Mouse (Mus musculus): ENCODE results near the gene Acot7.
A peak's percentile ranks its signal among the peaks of the same experiment; 100 is the strongest.

The Acot7 gene

GRCm38 (mm10) chr4:152250615-152251014 lies 72.7 kb downstream of the Acot7 start:
- no peak for DNase-seq

- no peak for DNase-seq
Measured at GRCm38 (mm10) chr4:152253183-152253759, 75.3 kb downstream of the Acot7 start.

DNA sequence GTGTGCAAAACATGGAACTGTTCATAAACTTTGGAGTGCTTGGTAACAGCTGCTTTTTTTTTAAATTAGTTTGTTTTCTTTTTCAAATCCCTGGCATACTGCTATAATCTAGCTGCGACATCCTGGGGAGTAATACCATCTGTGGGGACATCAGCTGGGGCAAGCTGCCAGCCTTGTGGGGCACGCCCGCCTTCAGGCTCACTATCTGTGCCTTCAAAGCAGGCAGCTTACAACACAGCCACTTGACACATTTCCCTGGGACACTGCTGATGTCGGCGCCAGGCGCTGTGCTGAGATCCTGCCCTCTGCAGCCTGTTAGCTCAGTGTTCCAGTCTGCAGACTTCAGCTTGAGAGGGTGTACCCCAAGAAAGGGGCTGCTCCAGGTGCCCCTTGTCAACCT lies 79.1 kb downstream of the Acot7 start:
- peak; percentile 60 for DNase-seq

GRCm38 (mm10) chr4:152260451-152260850 lies 82.5 kb downstream of the Acot7 start:
- DNase-seq: no peak

DNA sequence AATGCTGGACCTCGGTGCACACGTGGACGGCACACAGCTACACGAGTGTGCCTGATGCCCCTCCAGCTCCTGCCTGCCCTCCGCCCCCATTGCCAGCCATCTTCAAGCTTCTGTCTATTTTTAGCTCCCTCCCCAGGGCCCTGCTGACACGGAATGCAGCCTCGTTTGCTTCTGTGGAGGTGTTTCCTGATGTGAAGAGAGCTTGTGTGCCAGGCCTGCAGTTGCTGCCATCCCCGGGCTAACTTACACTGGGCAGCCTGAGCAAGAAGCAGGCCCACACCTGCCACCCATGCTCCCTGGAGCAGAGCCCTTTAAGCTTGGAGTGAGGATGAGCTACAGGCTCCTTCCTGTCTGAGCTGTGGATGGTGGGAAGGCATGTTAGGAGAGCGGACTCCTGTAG lies 84.3 kb downstream of the Acot7 start:
- no peak for DNase-seq

- peak; percentile 66 for DNase-seq
Measured at GRCm38 (mm10) chr4:152263089-152263488, 85.2 kb downstream of the Acot7 start.

- peak; percentile 85 for DNase-seq
Measured at GRCm38 (mm10) chr4:152263512-152264176, 85.7 kb downstream of the Acot7 start.

DNA sequence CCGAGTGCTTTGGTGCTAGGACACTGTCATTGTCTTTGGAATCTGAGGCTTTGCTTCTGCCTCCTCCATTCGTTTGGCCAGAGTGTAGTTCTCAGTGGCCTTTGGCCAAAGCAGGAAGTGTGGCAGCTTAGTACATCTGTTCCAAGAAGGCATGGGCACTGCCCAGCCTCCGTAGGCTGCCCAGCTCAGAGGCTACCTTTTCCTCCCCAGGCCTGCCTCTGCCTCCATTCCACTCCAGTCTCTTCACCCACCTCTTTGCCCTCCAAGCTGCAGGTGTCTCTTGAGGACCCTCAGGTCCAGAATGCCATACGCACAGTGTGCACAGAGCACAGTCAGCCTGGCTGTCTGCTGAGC lies 86.2 kb downstream of the Acot7 start:
- DNase-seq: no peak

GRCm38 (mm10) chr4:152264867-152265568 lies 87.1 kb downstream of the Acot7 start:
- peak; percentile 52 for DNase-seq

DNA sequence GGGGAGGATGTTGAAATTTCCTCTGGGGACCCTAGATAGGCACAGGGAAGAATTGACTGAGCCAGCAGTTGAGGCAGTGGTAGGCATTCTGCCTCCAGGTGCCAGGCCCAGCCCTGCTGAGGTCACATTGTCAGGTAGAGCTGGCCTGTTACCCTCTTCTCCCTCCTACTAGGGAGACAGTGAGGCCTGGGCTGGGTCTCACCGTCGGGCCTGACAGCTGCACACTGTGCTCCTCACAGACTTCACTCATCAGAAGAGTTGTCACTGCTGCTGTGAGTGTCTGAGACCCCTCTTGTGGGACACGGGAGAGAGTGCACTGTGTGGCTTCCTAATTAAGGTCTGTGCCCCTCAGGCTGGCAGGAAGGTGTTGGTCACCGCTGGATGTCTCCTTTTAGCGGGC lies 87.9 kb downstream of the Acot7 start:
- no peak for DNase-seq

- DNase-seq: no peak
Measured at GRCm38 (mm10) chr4:152266236-152266895, 88.4 kb downstream of the Acot7 start.

- no peak for DNase-seq
Measured at GRCm38 (mm10) chr4:152267748-152268369, 89.9 kb downstream of the Acot7 start.

DNA sequence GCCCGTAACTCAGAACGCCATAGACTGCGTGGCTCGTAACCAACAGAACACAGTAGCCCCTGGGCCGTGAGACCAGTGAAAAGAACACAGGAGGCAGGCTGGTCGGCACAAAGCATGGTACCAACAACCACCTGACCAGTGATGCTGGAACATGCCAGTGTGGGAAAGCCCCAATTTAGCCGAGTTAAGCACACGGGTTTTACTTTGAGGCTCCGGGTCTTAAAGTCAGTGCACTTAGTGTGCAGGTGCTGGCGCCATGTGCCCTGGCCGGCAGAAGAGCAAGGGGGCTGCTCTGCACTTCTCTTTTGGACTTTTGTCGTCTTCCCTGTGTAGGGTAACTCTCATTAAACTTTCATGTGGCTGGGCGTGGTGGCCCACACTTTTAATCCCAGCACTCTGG lies 92.0 kb downstream of the Acot7 start:
- DNase-seq: no peak

DNA sequence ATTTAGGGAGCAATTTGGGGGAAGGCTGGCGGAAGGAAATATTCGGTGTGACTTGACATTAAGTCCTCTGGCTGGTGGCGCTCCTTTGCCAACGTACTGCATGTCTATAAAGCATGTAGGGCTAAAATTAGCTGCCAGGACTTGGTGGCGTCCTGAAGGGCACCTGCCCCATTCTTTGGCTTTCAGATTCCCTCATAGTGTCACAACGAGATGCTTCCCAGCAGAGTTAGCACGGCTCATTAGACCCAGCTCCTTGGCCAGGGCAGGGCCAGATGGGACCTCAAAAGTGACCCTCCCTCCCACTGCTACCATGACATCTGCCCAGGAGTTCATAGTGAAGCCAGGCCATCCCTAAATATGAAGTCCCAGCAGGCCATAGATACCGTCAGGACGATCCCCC lies 92.7 kb downstream of the Acot7 start:
- no peak for DNase-seq

- DNase-seq: no peak
Measured at GRCm38 (mm10) chr4:152271334-152271733, 93.4 kb downstream of the Acot7 start.

DNA sequence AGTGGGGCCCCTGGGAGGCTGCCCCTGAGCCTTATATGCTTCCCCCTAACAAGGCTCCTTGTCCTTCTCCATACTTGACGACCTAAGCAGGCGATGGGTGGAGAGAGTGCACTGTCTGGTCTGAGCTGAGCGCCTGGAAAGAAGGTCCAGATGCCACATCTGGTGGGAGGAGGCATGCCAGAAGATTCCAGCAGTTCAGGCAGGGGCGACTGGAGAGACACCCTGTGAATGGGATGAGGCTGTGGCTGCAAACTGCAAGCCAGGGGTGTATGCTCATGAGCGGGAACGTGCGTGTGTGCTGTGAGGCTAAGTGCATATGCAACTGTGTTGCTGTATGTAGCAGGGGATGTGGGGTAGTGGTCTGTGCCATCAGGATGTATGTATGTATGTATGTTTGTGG lies 94.1 kb downstream of the Acot7 start:
- DNase-seq: no peak

DNA sequence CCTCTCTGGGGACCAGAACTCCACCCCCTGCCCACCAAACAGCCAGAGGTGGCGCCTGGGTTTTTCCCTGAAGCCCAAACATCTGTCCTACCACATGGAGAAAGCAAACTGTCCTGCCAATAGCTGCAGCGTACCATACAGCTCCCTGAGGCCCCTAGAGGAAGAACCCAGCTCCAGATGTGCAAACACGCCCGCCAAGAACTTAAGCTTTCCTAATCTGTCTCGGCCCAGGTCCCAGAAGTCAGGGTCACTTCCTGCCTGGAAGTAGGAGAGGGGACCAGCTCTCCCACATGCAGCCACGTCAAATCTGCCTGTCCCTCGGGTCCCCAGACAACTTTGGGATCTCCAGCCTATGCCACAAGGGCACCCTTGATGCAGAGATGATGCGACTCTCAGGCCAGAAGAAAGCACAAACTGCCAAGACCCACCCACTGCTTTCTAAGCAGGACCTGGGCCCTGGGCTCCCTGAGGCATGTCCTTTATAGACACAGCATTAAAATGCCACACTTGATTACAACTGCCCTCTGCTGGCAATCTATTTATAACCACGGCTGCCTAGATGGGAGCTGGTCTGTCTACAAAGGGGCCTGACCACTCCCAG lies 94.6 kb downstream of the Acot7 start:
- DNase-seq: no peak

GRCm38 (mm10) chr4:152273191-152273590 lies 95.3 kb downstream of the Acot7 start:
- no peak for DNase-seq

DNA sequence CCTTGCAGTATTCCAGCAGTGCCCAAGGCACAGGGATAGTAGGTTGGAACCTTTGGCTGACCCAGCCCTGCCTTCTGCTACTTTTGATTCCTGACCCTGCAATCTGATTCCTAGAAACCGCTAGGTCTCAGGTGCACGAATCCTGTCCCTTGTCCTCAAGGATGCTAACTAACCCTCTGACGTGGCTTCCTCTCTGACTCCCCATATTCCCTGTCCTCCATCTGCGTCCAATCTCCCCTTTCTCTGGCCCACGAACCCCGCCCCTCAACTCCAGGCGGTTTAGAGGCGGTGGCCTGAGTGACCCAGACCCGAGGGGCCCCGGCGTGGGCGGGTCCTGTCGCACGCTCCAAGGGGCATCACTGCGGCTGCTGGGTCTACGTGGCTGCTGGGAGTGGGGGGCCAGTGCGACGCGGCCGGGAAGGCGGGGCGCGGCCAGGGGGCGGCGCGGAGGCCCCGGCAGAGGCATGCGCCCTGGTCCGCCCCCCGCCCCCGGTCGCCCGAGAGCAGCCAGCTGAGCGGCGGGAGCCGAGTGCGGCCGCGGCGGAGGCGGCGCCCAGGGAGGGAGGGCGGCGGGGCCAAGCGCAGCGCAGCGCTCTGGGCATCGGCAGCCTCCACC lies 95.8 kb downstream of the Acot7 start, which contains the start of gene Gpr153:
Gpr153 (plus strand) TSS at position 612 of the 616 bp plus-strand sequence.
- DNase-seq: peak; percentile 45

DNA sequence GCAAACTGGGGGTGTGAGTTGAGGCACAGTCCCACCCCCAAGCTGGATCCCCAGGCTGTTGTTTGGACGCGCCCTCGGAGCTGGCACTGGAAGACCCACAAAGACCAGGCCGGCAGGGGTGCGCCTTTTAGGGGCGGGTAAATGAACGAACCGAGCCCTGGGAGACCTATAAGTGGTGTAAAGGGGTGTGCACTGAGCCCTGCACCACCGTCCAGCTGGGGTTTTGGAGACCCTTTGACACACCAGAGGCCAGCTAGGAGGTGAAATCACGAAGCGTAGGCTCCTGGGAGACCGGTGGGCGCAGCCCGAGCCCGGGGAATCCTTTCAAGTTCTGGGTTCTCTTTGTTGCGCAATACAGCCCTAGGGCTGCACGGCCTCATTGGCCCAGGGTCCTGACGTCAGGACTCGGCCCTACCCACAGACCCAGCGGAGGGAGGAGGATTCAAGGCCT lies 96.8 kb downstream of the Acot7 start:
- DNase-seq: peak; percentile 45

DNA sequence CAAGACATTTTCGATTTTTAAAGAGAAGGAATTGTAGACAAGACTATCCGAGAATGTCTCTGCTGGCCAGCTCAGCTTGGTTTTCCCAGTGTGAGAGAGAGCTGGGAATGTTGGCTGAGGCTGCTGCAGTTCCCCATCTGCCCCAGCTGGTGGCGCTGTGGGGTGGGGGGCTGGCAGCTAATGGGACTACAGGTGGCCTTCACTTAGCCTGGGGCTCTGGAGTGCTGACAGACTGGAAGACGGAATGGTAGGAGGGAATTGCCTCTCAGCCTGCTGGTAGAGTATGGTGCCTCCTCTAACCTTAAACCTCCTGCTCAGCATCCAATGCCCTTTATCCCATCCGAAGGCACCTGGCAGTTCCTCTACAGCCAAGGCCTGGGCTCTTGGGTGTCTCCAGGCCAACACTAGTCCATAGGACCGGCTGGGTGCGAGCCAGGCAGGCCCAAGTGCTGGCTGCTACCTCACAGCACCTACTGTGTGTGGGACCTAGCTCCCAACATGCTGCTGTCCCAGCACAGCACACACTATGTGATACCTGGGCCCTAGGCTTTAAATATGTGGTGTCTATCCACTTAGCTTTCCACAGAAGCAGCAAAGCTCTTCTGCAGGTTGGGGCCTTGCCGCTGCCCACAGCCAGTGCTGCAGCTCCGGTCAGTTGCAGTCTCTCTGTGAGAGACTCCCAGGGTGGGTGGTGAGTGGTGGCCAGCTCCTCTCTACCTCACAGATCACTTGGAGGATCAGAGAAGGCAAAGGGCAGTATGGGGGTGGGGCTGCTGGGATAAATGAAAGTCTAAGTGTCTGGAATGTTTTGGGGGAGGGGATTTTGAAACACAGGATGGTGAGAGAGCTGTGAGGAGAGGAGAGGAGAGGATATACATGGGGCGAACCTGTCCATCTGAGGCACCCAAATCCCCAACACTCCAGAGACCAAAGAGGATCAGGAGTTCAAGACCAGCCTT lies 98.7 kb downstream of the Acot7 start:
- no peak for DNase-seq
